Mouse (Mus musculus): ENCODE results near the gene Snap91.

DNA sequence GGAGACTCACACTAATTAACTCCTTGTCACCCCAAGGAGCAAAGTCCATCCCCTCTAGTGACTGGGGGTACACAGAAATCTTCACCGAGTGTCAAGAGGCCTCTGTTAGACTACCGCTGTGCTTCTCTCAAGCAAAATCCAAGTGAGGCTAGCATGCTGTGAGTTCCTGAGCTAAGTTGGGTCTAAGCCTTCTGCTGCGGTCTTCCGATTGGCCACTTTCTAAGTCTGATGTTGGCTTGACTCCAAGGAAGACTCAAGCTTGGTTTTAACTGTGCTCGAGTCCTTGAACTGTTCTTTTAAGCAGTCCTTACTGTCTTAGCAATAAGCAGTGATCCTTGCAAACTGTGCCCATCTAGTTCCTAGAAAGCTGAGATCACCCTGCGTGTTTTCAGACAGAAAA lies 91.3 kb downstream of the Snap91 start:
- no peak for TF ChIP-seq CTCF (IDR thresholded peaks at IDR 0.05; ENCODE audit: low read depth)
- TF ChIP-seq EP300 (IDR thresholded peaks at IDR 0.05; ENCODE audit: low read depth) = no peak

Measured in liver, postnatal 0 days (tissue).